Mouse (Mus musculus) CH12.LX (cell line): ENCODE data around the gene Ggt5.

Source experiments
- E2F4 ChIP-seq: IDR thresholded peaks from 2 replicates; pipeline ENCODE4 v1.6.1; 2011; ENCODE audit warnings: low read depth, low read length, improper control_type of control experiment; ENCODE audit not compliant: insufficient replicate concordance
- PAX5 ChIP-seq: IDR thresholded peaks from 2 replicates; pipeline ENCODE4 v1.6.1; 2012; ENCODE audit warnings: low read length, inconsistent platforms, mixed read lengths
- POLR2A ChIP-seq: IDR thresholded peaks from 2 replicates; pipeline ENCODE4 v1.6.1; 2011; ENCODE audit warnings: low read depth, mild to moderate bottlenecking, improper control_type of control experiment, low read length
- RAD21 ChIP-seq: IDR thresholded peaks from 2 replicates; pipeline ENCODE4 v1.6.1; 2011; ENCODE audit warnings: low read depth, mild to moderate bottlenecking, low read length, improper control_type of control experiment, moderate library complexity
- RCOR1 ChIP-seq: conservative IDR thresholded peaks from 2 replicates; pipeline ENCODE4 v1.6.1; 2012; ENCODE audit warnings: low read depth, mild to moderate bottlenecking, inconsistent platforms, low read length, improper control_type of control experiment
- SIN3A ChIP-seq: IDR thresholded peaks from 2 replicates; pipeline ENCODE4 v1.6.1; 2012; ENCODE audit warnings: low read length, improper control_type of control experiment, inconsistent platforms
- SMC3 ChIP-seq: IDR thresholded peaks from 2 replicates; pipeline ENCODE4 v1.6.1; 2011; ENCODE audit warnings: low read depth, low read length, improper control_type of control experiment
- TCF12 ChIP-seq: IDR thresholded peaks from 2 replicates; pipeline ENCODE4 v1.6.1; 2014; ENCODE audit warnings: low read depth, mild to moderate bottlenecking, inconsistent platforms, low read length, improper control_type of control experiment
- ZMIZ1 ChIP-seq: IDR thresholded peaks from 2 replicates; pipeline ENCODE4 v1.6.1; 2012; ENCODE audit warnings: low read depth, mild to moderate bottlenecking, inconsistent platforms, low read length, improper control_type of control experiment

DNA sequence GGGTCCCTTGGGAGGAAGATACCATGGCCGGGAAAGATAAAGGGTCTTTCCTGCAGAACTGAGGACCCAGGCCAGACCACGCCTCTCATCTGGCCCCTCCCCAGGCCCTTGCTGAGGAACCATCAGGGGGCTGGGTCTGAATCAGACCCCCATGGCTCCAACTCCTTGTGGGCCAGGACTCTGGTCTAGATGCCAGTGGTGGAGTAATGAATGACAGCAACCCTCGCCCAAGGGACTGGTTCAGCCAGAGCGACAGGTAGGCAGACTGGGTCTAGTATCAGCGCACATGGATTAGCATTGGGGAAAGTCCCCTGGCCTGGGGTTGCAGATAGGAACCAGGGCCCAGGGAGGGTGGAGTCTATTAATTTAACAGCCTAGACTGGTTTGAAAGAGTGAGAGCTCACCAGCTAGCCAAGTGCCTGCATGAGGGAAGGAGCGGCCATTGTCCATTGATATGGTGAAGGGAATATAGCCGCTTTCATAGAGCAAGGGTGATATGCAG lies 52.6 kb downstream of the Ggt5 start:
- TF ChIP-seq RAD21 (no peak), RCOR1 (no peak), SMC3 (no peak), TCF12 (no peak), ZMIZ1 (no peak), PAX5 (no peak), SIN3A (no peak), POLR2A (no peak), E2F4 (no peak)
